Mouse (Mus musculus): ENCODE measurements at regions not wholly inside any gene's neighbourhood (a gene's known extent, or its start where the extent isn't known, plus 50 kb on each side); places are given as distances from the start of the nearest gene placed in this dataset.

GRCm38 (mm10) chr8:60785049-60785448, 105.2 kb upstream of the Hpf1 start:
- WGBS: 77% methylated on average over 2 of the region's 2 CpGs

GRCm38 (mm10) chr8:60790453-60790852, 99.8 kb upstream of the Hpf1 start:
- Histone ChIP-seq H3K27ac (replicated peaks; ENCODE audit: insufficient read depth, low read depth, low read length) (no peak overlapping the region), H3K4me1 (ENCODE audit: control insufficient read depth, insufficient read depth, low read length) (no peaks in the 10 kb centered on the region), H3K36me3 (ENCODE audit: control insufficient read depth, insufficient read depth, low read length) (no peaks in the 10 kb centered on the region), H3K9ac (ENCODE audit: low read depth, low read length) (no peak overlapping the region), H3K27me3 (ENCODE audit: control insufficient read depth, insufficient read depth, low read length) (no peaks in the 10 kb centered on the region), H3K4me3 (ENCODE audit: insufficient read depth, low read depth, low read length) (no peak overlapping the region), H3K79me2 (ENCODE audit: control insufficient read depth, insufficient read depth, low read length) (no peaks in the 10 kb centered on the region)
- TF ChIP-seq CTCF (IDR thresholded peaks at IDR 0.05; ENCODE audit: low read depth, low read length): no peak
- no peak for TF ChIP-seq POLR2A (IDR thresholded peaks at IDR 0.05; ENCODE audit: extremely low read depth, insufficient read depth, low read length)
- WGBS: 85% methylated on average over 3 of the region's 3 CpGs
- DNase-seq (ENCODE audit: extremely low read depth, low read depth, low spot score): no peak

More at GRCm38 (mm10) chr8:60785049-60785448, 105.2 kb upstream of the Hpf1 start:
- Histone ChIP-seq H3K4me3 (ENCODE audit: insufficient read depth, low read depth, low read length) (no peak overlapping the region), H3K9ac (ENCODE audit: low read depth, low read length) (no peak overlapping the region), H3K36me3 (ENCODE audit: control insufficient read depth, insufficient read depth, low read length) (no peaks in the 10 kb centered on the region), H3K4me1 (ENCODE audit: control insufficient read depth, insufficient read depth, low read length) (no peaks in the 10 kb centered on the region), H3K79me2 (ENCODE audit: control insufficient read depth, insufficient read depth, low read length) (no peaks in the 10 kb centered on the region), H3K27me3 (ENCODE audit: control insufficient read depth, insufficient read depth, low read length) (no peaks in the 10 kb centered on the region), H3K27ac (replicated peaks; ENCODE audit: insufficient read depth, low read depth, low read length) (no peak overlapping the region)
- TF ChIP-seq CTCF (IDR thresholded peaks at IDR 0.05; ENCODE audit: low read depth, low read length) (no peak), POLR2A (IDR thresholded peaks at IDR 0.05; ENCODE audit: extremely low read depth, insufficient read depth, low read length) (no peak)
- DNase-seq (ENCODE audit: extremely low read depth, low read depth, low spot score): no peak

GRCm38 (mm10) chr8:60792518-60792917, 97.7 kb upstream of the Hpf1 start:
- Histone ChIP-seq H3K27me3 (ENCODE audit: control insufficient read depth, insufficient read depth, low read length) (no peaks in the 10 kb centered on the region), H3K36me3 (ENCODE audit: control insufficient read depth, insufficient read depth, low read length) (no peaks in the 10 kb centered on the region)
- 94% methylated on average over 1 of the region's 1 CpGs for WGBS

GRCm38 (mm10) chr8:60804787-60805186, 85.4 kb upstream of the Hpf1 start:
- TF ChIP-seq CTCF (IDR thresholded peaks at IDR 0.05; ENCODE audit: low read depth, low read length) (no peak), POLR2A (IDR thresholded peaks at IDR 0.05; ENCODE audit: extremely low read depth, insufficient read depth, low read length) (no peak)
- Histone ChIP-seq H3K36me3 (ENCODE audit: control insufficient read depth, insufficient read depth, low read length) (no peaks in the 10 kb centered on the region), H3K27ac (replicated peaks; ENCODE audit: insufficient read depth, low read depth, low read length) (no peak overlapping the region), H3K27me3 (ENCODE audit: control insufficient read depth, insufficient read depth, low read length) (no peaks in the 10 kb centered on the region), H3K4me1 (ENCODE audit: control insufficient read depth, insufficient read depth, low read length) (no peaks in the 10 kb centered on the region), H3K79me2 (ENCODE audit: control insufficient read depth, insufficient read depth, low read length) (no peaks in the 10 kb centered on the region), H3K9ac (ENCODE audit: low read depth, low read length) (no peak overlapping the region), H3K4me3 (ENCODE audit: insufficient read depth, low read depth, low read length) (no peak overlapping the region)
- no peak for DNase-seq (ENCODE audit: extremely low read depth, low read depth, low spot score)
- WGBS: 70% methylated on average over 4 of the region's 4 CpGs

More at GRCm38 (mm10) chr8:60792518-60792917, 97.7 kb upstream of the Hpf1 start:
- Histone ChIP-seq H3K79me2 (ENCODE audit: control insufficient read depth, insufficient read depth, low read length) (no peaks in the 10 kb centered on the region), H3K9ac (ENCODE audit: low read depth, low read length) (no peak overlapping the region), H3K27ac (replicated peaks; ENCODE audit: insufficient read depth, low read depth, low read length) (no peak overlapping the region), H3K4me3 (ENCODE audit: insufficient read depth, low read depth, low read length) (no peak overlapping the region), H3K4me1 (ENCODE audit: control insufficient read depth, insufficient read depth, low read length) (no peaks in the 10 kb centered on the region)
- DNase-seq (ENCODE audit: extremely low read depth, low read depth, low spot score): no peak
- no peak for TF ChIP-seq CTCF (IDR thresholded peaks at IDR 0.05; ENCODE audit: low read depth, low read length)
- no peak for TF ChIP-seq POLR2A (IDR thresholded peaks at IDR 0.05; ENCODE audit: extremely low read depth, insufficient read depth, low read length)

- TF ChIP-seq CTCF (IDR thresholded peaks at IDR 0.05; ENCODE audit: low read depth, low read length): no peak
- no peak for TF ChIP-seq POLR2A (IDR thresholded peaks at IDR 0.05; ENCODE audit: extremely low read depth, insufficient read depth, low read length)
- DNase-seq (ENCODE audit: extremely low read depth, low read depth, low spot score): peak; percentile 18
- no peak overlapping the region for H3K4me3 ChIP-seq (ENCODE audit: insufficient read depth, low read depth, low read length)
- no peak overlapping the region for H3K9ac ChIP-seq (ENCODE audit: low read depth, low read length)
- H3K4me1 ChIP-seq (ENCODE audit: control insufficient read depth, insufficient read depth, low read length): no peaks in the 10 kb centered on the region
- H3K36me3 ChIP-seq (ENCODE audit: control insufficient read depth, insufficient read depth, low read length): no peaks in the 10 kb centered on the region
- no peak overlapping the region for H3K27ac ChIP-seq (replicated peaks; ENCODE audit: insufficient read depth, low read depth, low read length)
- WGBS: 68% methylated on average over 3 of the region's 3 CpGs
- no peaks in the 10 kb centered on the region for H3K79me2 ChIP-seq (ENCODE audit: control insufficient read depth, insufficient read depth, low read length)
- H3K27me3 ChIP-seq (ENCODE audit: control insufficient read depth, insufficient read depth, low read length): no peaks in the 10 kb centered on the region
Observed at GRCm38 (mm10) chr8:60806772-60807171, 83.4 kb upstream of the Hpf1 start.

GRCm38 (mm10) chr8:60809806-60810205, 80.4 kb upstream of the Hpf1 start:
- H3K4me3 ChIP-seq (ENCODE audit: insufficient read depth, low read depth, low read length): no peak overlapping the region
- no peaks in the 10 kb centered on the region for H3K36me3 ChIP-seq (ENCODE audit: control insufficient read depth, insufficient read depth, low read length)
- no peaks in the 10 kb centered on the region for H3K27me3 ChIP-seq (ENCODE audit: control insufficient read depth, insufficient read depth, low read length)
- TF ChIP-seq CTCF (IDR thresholded peaks at IDR 0.05; ENCODE audit: low read depth, low read length): no peak
- no peak for TF ChIP-seq POLR2A (IDR thresholded peaks at IDR 0.05; ENCODE audit: extremely low read depth, insufficient read depth, low read length)
- no peak overlapping the region for H3K27ac ChIP-seq (replicated peaks; ENCODE audit: insufficient read depth, low read depth, low read length)
- no peaks in the 10 kb centered on the region for H3K79me2 ChIP-seq (ENCODE audit: control insufficient read depth, insufficient read depth, low read length)
- no peak overlapping the region for H3K9ac ChIP-seq (ENCODE audit: low read depth, low read length)
- no peaks in the 10 kb centered on the region for H3K4me1 ChIP-seq (ENCODE audit: control insufficient read depth, insufficient read depth, low read length)
- WGBS: 77% methylated on average over 1 of the region's 1 CpGs
- no peak for DNase-seq (ENCODE audit: extremely low read depth, low read depth, low spot score)
